Mouse (Mus musculus) G1E (cell line): ENCODE results near the gene Pkp4.

Experiments used
- CTCF ChIP-seq: IDR thresholded peaks from 2 replicates; pipeline ENCODE4 v1.5.1; 2012; ENCODE audit warnings: low read depth, low read length, inconsistent platforms, mixed read lengths
- GATA1 ChIP-seq: IDR thresholded peaks from 2 replicates; pipeline ENCODE4 v1.6.1; 2012; ENCODE audit warnings: borderline replicate concordance, low read length, inconsistent platforms, mixed read lengths
- GATA2 ChIP-seq: IDR thresholded peaks from 2 replicates; pipeline ENCODE4 v1.6.1; 2012; ENCODE audit warnings: low read depth, low read length, inconsistent platforms, borderline replicate concordance
- POLR2AphosphoS5 ChIP-seq: IDR thresholded peaks from 2 replicates; pipeline ENCODE4 v1.6.1; 2012; ENCODE audit warnings: low read depth, low read length, inconsistent platforms; ENCODE audit not compliant: insufficient replicate concordance
- TAL1 ChIP-seq: conservative IDR thresholded peaks from 2 replicates; pipeline ENCODE4 v1.6.1; 2012; ENCODE audit warnings: low read depth, low read length, inconsistent platforms, mixed read lengths

GRCm38 (mm10) chr2:59385211-59385935, 224.7 kb downstream of the Pkp4 start:
- no peak for TF ChIP-seq CTCF
- no peak for TF ChIP-seq TAL1
- TF ChIP-seq GATA1, result no peak
- TF ChIP-seq POLR2AphosphoS5, result no peak
- TF ChIP-seq GATA2, result no peak
